Mouse (Mus musculus): Measurements from ENCODE around the gene Nrbf2. TPM values are rescaled to one million over a fixed set of nuclear protein-coding genes. Genes with fewer than 3 reads are reported as not detected.
A peak's percentile ranks its signal among the peaks of the same experiment; 100 is the strongest.

Gene Nrbf2
- polyA plus RNA-seq, 1 experiment from 2014 or later, result 39.8 TPM

DNA sequence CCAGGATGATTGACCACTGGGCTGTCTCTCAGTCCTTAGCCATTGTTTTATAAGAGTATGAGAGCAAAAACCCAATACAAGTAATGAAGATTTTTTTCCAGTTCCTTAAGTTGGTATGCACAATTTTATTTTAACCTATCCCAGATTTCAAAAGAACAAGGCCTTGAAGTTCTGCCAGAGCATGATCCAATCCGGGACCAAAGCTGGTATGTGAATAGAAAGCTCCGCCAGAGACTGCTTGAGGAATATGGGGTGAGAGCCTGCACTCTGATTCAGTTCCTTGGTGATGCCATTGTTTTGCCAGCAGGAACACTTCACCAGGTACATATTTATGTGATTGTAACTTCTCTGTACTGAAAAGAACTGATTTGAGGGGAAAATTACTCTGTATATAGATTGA lies 35.6 kb downstream of the Nrbf2 start:
- WGBS, result 59% methylated on average over 2 of the region's 2 CpGs
- H3K4me1 ChIP-seq, result no peaks in the 10 kb centered on the region
- H3K4me2 ChIP-seq (replicated peaks), result no peak overlapping the region
- no peaks in the 10 kb centered on the region for H3K27me3 ChIP-seq
- H3K9ac ChIP-seq, result no peak overlapping the region
- no peaks in the 10 kb centered on the region for H3K9me3 ChIP-seq (replicated peaks)
- no peak overlapping the region for H3K4me3 ChIP-seq (replicated peaks)
- peaks cover 64% of the 10 kb centered on the region for H3K36me3 ChIP-seq
- no peak for ATAC-seq (ENCODE audit: insufficient number of reproducible peaks, low FRiP score, low TSS enrichment, low read depth)
- no peak overlapping the region for H3K27ac ChIP-seq (replicated peaks)

DNA sequence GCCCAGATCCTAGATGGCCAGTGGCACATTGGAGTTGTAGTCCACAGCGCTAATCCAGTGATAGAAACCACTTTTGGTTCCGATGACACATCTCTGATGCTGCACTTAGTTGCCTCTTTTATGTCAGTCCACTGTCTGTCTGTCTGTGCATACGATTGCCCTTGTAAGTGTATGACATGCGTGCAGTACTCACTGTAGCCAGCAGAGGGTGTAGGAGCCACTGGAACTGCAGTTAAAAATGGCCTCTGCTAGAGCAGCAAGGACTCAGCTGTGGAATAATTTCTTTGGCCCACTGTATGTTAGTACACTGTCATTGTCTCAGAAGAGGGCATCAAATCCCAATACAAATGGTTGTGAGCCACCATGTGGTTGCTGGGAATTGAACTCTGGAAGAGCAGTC lies 38.0 kb downstream of the Nrbf2 start:
- H3K9me3 ChIP-seq (replicated peaks), result no peaks in the 10 kb centered on the region
- no peak overlapping the region for H3K9ac ChIP-seq
- H3K36me3 ChIP-seq, result peaks cover 62% of the 10 kb centered on the region
- H3K4me3 ChIP-seq (replicated peaks), result no peak overlapping the region
- no peak overlapping the region for H3K4me2 ChIP-seq (replicated peaks)
- no peak for ATAC-seq (ENCODE audit: insufficient number of reproducible peaks, low FRiP score, low TSS enrichment, low read depth)
- no peaks in the 10 kb centered on the region for H3K27me3 ChIP-seq
- H3K4me1 ChIP-seq, result no peaks in the 10 kb centered on the region
- 96% methylated on average over 4 of the region's 4 CpGs for WGBS
- no peak overlapping the region for H3K27ac ChIP-seq (replicated peaks)

DNA sequence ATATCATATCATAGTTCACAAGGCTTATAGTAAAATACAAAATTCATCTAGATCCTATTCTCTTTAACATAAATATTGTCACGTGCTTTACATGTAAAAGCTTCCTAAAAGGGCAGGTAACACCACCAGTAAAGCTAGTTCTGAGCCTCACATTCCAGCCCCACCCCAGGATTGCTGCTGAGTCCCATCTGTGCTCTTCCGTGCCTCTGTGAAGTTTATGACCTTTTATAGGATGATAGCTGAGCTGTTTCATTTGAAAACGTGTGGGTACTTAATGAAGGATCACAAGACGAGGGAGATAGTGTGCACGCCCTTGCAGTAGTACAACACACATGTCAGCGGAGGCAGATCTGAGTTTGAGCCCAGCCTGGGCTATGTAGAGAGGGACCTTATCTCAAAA lies 54.7 kb downstream of the Nrbf2 start:
- Histone ChIP-seq H3K4me1 (peaks cover 7% of the 10 kb centered on the region; the same call in 1 of the 2 replicates), H3K4me3 (replicated peaks) (no peak overlapping the region), H3K27me3 (no peaks in the 10 kb centered on the region), H3K27ac (replicated peaks) (no peak overlapping the region), H3K9ac (no peak overlapping the region), H3K4me2 (replicated peaks) (no peak overlapping the region), H3K36me3 (peaks cover 54% of the 10 kb centered on the region), H3K9me3 (replicated peaks) (no peaks in the 10 kb centered on the region)
- 85% methylated on average over 6 of the region's 6 CpGs for WGBS
- no peak for ATAC-seq (ENCODE audit: insufficient number of reproducible peaks, low FRiP score, low TSS enrichment, low read depth)

DNA sequence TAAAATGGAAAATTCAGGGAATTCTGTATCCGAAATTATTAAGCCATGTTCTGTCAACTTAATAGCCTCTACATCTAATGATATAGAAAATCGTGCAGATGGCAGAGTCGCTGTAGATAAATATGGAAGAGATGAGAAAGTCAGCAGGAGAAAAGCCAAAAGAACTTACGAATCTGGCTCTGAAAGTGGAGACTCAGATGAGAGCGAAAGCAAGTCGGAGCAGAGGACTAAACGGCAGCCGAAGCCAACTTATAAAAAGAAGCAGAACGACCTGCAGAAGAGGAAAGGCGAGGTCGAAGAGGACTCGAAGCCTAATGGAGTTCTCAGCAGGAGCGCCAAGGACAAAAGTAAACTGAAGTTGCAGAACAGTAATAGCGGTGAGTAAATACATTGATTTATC lies 58.6 kb downstream of the Nrbf2 start:
- peaks cover 10% of the 10 kb centered on the region; the same call in 1 of the 2 replicates for H3K4me1 ChIP-seq
- no peak overlapping the region for H3K4me3 ChIP-seq (replicated peaks)
- H3K4me2 ChIP-seq (replicated peaks), result no peak overlapping the region
- no peak overlapping the region for H3K9ac ChIP-seq
- H3K36me3 ChIP-seq, result peaks cover 48% of the 10 kb centered on the region
- H3K27me3 ChIP-seq, result no peaks in the 10 kb centered on the region
- 0 out of 2 replicates have a peak overlapping the region, but pooled peaks have one; percentile 18 for H3K27ac ChIP-seq (replicated peaks)
- WGBS, result 87% methylated on average over 14 of the region's 14 CpGs
- H3K9me3 ChIP-seq (replicated peaks), result no peaks in the 10 kb centered on the region
- no peak for ATAC-seq (ENCODE audit: insufficient number of reproducible peaks, low FRiP score, low TSS enrichment, low read depth)

DNA sequence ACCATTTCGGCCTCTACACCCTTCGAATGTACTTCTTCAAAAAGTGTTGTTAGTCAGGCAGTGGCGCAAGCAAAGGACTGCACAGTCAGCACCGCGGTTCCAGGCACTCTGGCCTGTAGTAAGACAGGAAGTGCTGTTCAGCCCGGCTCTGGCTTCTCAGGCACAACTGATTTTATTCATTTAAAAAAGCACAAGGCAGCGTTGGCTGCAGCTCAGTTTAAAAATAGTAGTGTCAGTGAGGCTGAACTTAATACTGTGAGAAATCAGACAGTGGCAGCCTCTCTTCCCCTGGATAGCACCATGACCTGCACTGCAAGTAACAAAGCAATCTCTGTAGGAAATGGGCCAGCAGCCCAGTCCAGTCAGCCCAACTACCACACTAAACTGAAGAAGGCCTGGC lies 59.0 kb downstream of the Nrbf2 start:
- WGBS, result 67% methylated on average over 7 of the region's 7 CpGs
- peaks cover 44% of the 10 kb centered on the region for H3K36me3 ChIP-seq

DNA sequence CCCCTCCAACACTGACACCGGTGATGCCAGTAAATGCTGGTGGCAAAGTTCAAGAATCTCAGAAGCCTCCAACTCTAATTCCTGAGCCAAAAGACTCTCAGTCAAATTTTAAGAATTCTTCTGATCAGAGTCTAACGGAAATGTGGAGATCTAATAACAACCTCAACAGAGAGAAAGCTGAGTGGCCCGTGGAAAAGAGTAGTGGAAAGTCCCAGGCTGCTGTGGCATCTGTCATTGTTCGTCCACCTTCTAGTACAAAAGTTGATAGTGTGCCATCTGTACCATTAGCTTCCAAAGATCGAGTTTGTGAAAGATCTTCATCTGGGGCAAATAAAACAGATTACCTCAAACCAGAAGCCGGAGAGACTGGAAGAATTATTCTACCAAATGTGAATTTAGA lies 59.6 kb downstream of the Nrbf2 start:
- 62% methylated on average over 6 of the region's 6 CpGs for WGBS
- H3K4me2 ChIP-seq (replicated peaks), result no peak overlapping the region
- no peak for ATAC-seq (ENCODE audit: insufficient number of reproducible peaks, low FRiP score, low TSS enrichment, low read depth)
- H3K9ac ChIP-seq, result no peak overlapping the region
- peaks cover 38% of the 10 kb centered on the region for H3K36me3 ChIP-seq
- H3K27ac ChIP-seq (replicated peaks), result peak overlapping the region; percentile 18; the same call in 1 of the 2 replicates
- no peaks in the 10 kb centered on the region for H3K27me3 ChIP-seq
- H3K4me3 ChIP-seq (replicated peaks), result no peak overlapping the region
- no peaks in the 10 kb centered on the region for H3K9me3 ChIP-seq (replicated peaks)
- peaks cover 10% of the 10 kb centered on the region; the same call in 1 of the 2 replicates for H3K4me1 ChIP-seq

More for the DNA sequence above, 59.0 kb downstream of the Nrbf2 start:
- no peak overlapping the region for H3K4me2 ChIP-seq (replicated peaks)
- ATAC-seq (ENCODE audit: insufficient number of reproducible peaks, low FRiP score, low TSS enrichment, low read depth), result no peak
- no peak overlapping the region for H3K4me3 ChIP-seq (replicated peaks)
- H3K9me3 ChIP-seq (replicated peaks), result no peaks in the 10 kb centered on the region
- peak overlapping the region; percentile 18; the same call in 1 of the 2 replicates for H3K27ac ChIP-seq (replicated peaks)
- H3K9ac ChIP-seq, result no peak overlapping the region
- no peaks in the 10 kb centered on the region for H3K27me3 ChIP-seq
- H3K4me1 ChIP-seq, result peaks cover 10% of the 10 kb centered on the region; the same call in 1 of the 2 replicates

DNA sequence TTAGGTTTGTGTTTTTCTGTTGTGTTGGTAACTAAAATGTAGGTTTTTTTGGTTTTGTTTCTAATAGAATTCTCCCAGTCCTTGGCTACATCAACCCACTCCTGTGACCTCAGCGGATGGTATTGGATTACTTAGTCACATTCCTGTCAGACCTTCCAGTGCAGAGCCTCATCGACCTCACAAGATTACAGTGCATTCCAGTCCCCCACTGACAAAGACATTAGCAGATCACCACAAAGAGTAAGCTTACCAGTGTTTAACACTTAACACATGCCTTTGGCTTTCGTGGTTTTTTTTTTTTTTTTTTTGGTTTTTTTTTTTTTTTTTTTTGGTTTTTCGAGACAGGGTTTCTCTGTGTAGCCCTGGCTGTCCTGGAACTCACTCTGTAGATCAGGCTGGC lies 61.2 kb downstream of the Nrbf2 start:
- ATAC-seq (ENCODE audit: insufficient number of reproducible peaks, low FRiP score, low TSS enrichment, low read depth), result peak; percentile 65; the same call in 1 of the 2 replicates
- H3K4me3 ChIP-seq (replicated peaks), result no peak overlapping the region
- peaks cover 10% of the 10 kb centered on the region; the same call in 1 of the 2 replicates for H3K4me1 ChIP-seq
- no peak overlapping the region for H3K4me2 ChIP-seq (replicated peaks)
- no peak overlapping the region for H3K27ac ChIP-seq (replicated peaks)
- peaks cover 47% of the 10 kb centered on the region for H3K36me3 ChIP-seq
- WGBS, result 45% methylated on average over 3 of the region's 4 CpGs
- H3K27me3 ChIP-seq, result no peaks in the 10 kb centered on the region
- H3K9ac ChIP-seq, result no peak overlapping the region
- no peaks in the 10 kb centered on the region for H3K9me3 ChIP-seq (replicated peaks)

DNA sequence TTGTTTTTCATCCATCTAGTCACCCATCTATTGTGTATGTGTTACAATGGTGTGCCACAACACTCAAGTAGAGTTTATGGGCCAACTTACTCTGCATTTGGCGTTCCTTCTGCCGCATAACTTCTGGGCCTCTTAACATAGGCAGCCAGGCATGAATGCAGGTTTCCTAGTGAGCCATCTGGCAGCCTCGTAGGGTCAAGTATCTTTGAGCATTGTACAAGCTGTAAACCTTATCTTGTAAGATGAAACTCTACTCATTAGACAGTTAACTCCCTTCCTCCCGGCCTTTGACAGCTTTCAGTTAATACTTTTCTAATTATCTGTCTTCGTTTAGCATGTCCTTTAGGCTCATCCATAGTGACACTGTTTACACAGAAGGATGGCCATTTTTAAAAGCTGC lies 63.8 kb downstream of the Nrbf2 start:
- peaks cover 42% of the 10 kb centered on the region for H3K36me3 ChIP-seq
- ATAC-seq (ENCODE audit: insufficient number of reproducible peaks, low FRiP score, low TSS enrichment, low read depth), result no peak
- 63% methylated on average over 5 of the region's 5 CpGs for WGBS

DNA sequence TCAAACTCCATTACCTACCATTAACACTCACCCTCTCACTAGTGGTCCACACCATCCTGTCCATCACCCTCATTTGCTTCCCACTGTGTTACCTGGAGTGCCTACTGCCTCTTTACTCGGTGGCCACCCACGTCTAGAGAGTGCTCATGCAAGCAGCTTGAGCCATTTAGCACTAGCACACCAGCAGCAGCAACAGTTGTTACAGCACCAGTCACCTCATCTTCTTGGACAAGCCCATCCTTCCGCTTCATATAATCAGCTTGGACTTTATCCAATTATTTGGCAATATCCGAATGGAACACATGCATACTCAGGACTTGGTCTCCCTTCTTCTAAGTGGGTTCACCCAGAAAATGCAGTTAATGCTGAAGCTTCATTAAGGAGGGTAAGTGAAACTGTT lies 64.9 kb downstream of the Nrbf2 start:
- Histone ChIP-seq H3K9ac (no peak overlapping the region), H3K4me3 (replicated peaks) (no peak overlapping the region), H3K36me3 (peaks cover 32% of the 10 kb centered on the region), H3K9me3 (replicated peaks) (no peaks in the 10 kb centered on the region), H3K4me1 (peaks cover 1% of the 10 kb centered on the region; the same call in 1 of the 2 replicates), H3K27ac (replicated peaks) (no peak overlapping the region), H3K27me3 (no peaks in the 10 kb centered on the region), H3K4me2 (replicated peaks) (no peak overlapping the region)
- 87% methylated on average over 4 of the region's 4 CpGs for WGBS
- no peak for ATAC-seq (ENCODE audit: insufficient number of reproducible peaks, low FRiP score, low TSS enrichment, low read depth)

More for the DNA sequence above, 63.8 kb downstream of the Nrbf2 start:
- H3K27ac ChIP-seq (replicated peaks), result no peak overlapping the region
- peaks cover 10% of the 10 kb centered on the region; the same call in 1 of the 2 replicates for H3K4me1 ChIP-seq
- H3K27me3 ChIP-seq, result no peaks in the 10 kb centered on the region
- H3K9me3 ChIP-seq (replicated peaks), result no peaks in the 10 kb centered on the region
- H3K4me2 ChIP-seq (replicated peaks), result no peak overlapping the region
- H3K9ac ChIP-seq, result no peak overlapping the region
- H3K4me3 ChIP-seq (replicated peaks), result no peak overlapping the region

DNA sequence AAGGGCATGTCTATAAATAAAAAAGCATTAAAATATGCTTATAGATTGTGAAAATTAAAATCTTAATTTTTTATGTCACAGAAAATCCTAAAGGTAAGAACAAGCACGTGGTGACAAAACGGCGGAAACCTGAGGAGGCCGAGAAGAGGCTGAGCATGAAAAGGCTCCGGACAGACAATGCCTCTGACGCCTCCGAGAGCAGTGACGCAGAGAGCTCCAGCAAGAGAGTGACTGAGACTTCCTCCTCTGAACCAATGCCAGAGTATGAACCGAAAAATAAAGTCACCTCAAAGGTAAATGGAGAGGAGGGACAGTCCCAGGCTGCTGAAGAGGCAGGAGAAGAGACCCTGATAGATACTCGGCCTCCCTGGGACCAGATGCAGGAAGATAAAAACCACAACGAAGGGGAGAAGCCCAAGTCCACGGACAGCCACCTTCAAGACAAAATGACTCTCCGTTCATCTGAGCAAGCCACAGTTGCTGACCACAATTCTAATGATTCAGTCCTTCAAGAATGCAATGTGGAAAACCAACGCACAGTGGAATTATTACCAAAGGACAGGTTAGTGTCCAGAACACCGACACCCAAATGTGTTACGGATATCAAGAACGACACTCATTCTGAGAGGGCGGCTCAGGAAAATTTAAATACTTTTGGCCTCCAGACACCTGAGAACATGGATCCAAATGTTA lies 66.1 kb downstream of the Nrbf2 start:
- Histone ChIP-seq H3K4me2 (replicated peaks) (no peak overlapping the region), H3K4me1 (0 out of 2 replicates have a peak, but pooled peaks cover 1% of the 10 kb centered on the region), H3K27ac (replicated peaks) (no peak overlapping the region), H3K9ac (no peak overlapping the region), H3K36me3 (peaks cover 21% of the 10 kb centered on the region), H3K9me3 (replicated peaks) (no peaks in the 10 kb centered on the region), H3K27me3 (no peaks in the 10 kb centered on the region), H3K4me3 (replicated peaks) (no peak overlapping the region)
- 88% methylated on average over 18 of the region's 18 CpGs for WGBS
- ATAC-seq (ENCODE audit: insufficient number of reproducible peaks, low FRiP score, low TSS enrichment, low read depth), result no peak

DNA sequence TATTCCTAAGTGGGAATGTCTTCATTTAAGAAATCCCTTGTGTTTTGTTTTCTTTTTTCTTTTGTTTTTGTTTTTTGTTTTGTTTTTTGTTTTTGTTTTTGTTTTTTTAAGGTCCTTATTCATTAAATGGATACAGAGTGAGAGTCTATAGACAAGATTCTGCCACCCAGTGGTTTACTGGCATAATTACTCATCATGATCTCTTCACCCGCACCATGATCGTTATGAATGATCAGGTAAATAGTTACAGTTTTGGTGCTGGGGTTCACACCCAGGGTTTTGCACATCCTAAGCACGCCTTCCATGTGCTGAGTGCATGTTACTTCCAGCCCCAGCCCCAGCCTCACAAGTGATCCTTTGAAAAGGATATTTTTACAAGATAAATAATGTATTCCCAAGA lies 68.2 kb downstream of the Nrbf2 start:
- Histone ChIP-seq H3K9me3 (replicated peaks) (no peaks in the 10 kb centered on the region), H3K27me3 (no peaks in the 10 kb centered on the region), H3K36me3 (peaks cover 21% of the 10 kb centered on the region), H3K4me3 (replicated peaks) (no peak overlapping the region), H3K9ac (no peak overlapping the region), H3K4me2 (replicated peaks) (no peak overlapping the region), H3K4me1 (0 out of 2 replicates have a peak, but pooled peaks cover 5% of the 10 kb centered on the region), H3K27ac (replicated peaks) (no peak overlapping the region)
- 87% methylated on average over 3 of the region's 3 CpGs for WGBS
- ATAC-seq (ENCODE audit: insufficient number of reproducible peaks, low FRiP score, low TSS enrichment, low read depth), result no peak
